Mouse (Mus musculus): ENCODE data around the gene Arid4a. TPM values are rescaled to one million over a fixed set of nuclear protein-coding genes. Genes with fewer than 3 reads are reported as not detected.
A peak's percentile ranks its signal among the peaks of the same experiment; 100 is the strongest.
"Not testable (repeated sequence)": the region's sequence is repeated elsewhere in the genome, so short reads cannot be mapped to it uniquely, and the experiment has no call there.

Gene Arid4a
- polyA plus RNA-seq, 1 experiment = 23.2 TPM

DNA sequence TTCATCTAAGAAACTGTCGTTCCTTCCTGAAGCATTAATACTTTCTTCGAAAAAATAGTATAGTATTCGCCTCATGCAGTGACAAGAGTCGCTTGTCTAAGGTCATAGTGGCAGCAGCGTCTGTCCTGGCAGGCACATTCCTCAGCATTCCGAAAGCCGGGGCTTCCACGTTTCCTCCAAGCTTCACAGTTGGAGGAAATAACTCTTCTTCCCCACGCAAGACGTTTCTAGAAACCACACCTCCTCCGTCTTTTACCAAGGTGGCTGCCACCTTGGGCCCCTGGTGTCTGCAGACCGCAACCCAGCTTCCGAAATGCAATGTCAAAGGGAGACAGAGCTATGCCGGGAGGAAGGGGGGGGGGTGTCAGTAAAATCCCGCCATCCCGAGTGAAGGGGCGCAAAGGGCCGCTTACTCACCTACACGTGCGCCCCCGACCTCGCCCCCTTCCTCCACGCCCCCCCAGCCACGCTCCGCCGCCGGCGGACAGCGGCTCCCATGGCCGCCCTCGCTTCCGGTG is 886 bp upstream of the Arid4a start:
- peak in 1 of 2 experiments; percentile 41 for DNase-seq (ENCODE audit: extremely low spot score in 1 of 2, low spot score in 1 of 2)

DNA sequence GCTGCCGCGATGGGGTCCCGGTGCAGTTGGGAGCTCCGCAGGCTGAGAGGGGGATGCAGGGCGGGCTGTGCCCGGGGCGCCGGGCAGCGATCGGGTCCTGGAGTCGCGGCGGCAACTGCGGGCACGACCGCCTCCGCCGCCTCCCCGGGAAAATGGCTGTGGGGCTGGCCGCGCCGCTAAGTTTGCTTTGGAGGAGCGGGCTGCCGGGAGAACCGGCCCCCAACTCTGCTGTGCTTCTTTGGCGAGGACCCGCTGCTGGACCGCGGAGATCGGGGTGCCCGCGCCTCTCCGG is 367 bp downstream of the Arid4a start:
- DNase-seq (ENCODE audit: extremely low spot score in 1 of 2, low spot score in 1 of 2) = no peak

DNA sequence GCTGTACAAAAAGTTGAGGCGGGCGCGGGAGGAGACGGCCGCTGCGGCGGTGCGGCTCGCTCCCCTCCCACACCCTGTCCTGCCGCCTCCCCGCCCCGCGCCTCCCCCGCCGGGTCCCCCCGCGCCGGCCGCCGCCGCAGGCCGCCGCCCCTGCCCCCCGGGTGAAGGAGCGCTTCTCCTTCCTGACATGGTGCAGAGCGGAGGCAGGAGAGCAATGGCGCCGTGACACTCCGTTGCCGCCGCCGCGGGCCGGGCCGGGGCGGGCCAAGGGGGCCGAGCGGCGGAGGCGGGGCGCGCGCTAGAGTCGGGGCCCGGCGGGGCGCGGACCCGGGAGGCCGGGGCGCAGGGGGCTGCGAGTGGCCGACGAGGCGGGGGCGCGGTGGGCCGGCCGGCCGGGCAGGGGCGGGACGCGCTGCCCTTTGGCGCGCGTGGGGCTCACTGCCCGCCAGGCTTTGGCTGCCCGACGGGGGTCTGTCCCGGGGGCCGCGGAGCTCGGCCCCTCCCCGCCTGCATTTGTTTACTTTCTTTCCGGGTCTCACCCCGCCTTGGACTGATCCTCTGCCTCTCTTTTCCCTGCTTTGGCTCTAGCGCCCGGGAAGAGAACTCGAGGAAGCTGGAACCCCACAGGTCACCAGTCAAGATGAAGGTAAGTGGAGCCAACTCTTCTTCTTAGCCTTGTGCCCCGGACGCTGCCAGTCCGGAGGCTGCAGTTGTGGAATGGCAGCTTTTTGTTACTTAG is 882 bp downstream of the Arid4a start:
- DNase-seq (ENCODE audit: extremely low spot score in 1 of 2, low spot score in 1 of 2) = no peak

DNA sequence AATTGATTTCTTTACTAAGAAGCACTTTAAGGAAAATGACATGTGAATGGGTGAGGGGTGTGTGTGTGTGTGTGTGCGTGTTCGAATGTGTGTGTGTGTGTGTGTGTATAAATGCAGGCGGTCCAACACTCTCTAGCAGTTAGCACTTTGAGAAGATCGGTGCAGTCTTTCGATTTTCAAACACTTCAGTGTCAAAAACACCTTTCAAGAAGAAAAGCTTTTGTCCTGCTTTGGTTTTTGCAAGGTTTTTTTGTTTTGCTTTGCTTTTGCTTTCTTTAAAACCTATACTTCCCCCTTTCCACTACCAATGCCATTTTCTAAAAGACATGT is 1.4 kb downstream of the Arid4a start:
- DNase-seq (ENCODE audit: extremely low spot score in 1 of 2, low spot score in 1 of 2) = no peak

DNA sequence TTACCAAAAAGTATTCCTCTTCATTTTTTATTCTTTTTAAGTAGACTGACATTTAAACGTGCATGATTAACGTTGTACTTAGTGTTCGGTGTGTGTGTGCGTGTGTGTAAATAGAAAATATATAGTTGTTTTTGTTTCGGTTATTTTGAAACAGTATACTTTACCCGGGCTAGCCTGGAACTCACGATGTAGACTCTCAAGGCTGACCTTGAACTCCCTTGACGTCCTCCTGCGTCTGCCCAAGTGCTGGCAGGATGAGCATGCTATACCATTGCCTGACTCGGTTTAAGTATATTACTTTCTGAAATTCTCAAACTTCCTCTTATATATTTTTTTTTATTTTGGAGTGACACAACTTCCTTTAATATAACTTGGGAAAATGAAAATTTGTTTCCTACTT is 2.0 kb downstream of the Arid4a start:
- DNase-seq (ENCODE audit: extremely low spot score in 1 of 2, low spot score in 1 of 2) = no peak

DNA sequence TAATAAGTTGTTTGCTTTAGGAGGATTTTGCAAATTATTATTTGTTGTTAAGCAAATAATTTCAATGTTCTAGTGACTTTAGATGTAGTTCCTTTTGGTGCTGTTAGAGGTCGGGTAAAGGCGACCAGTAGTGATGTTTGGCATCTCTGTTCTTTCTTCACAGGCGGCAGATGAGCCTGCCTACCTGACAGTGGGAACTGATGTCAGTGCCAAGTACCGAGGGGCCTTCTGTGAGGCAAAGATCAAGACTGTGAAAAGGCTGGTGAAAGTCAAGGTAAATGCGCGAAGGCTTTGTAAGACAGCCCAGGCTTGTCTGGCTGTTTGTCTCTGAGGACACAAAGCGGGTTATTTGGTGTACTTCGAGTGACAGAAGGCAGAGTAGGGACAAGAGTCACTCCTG is 3.4 kb downstream of the Arid4a start:
- no peak for DNase-seq (ENCODE audit: extremely low spot score in 1 of 2, low spot score in 1 of 2)

DNA sequence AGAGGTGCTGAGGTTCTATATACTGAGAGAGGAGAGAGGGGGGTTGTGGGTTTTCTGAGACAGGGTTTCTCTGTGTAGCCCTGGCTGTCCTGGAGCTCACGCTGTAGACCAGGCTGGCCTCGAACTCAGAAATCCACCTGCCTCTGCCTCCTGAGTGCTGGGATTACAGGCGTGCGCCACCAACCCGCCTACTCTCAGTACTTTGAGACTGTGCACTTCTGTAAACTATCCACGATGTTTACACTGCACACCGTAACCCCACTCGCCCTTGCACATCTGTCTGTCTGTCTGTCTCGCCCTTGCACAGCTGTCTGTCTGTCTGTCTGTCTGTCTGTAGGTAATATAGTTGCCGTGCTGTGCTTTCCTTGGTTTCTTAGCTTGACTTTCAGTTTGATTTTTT is 8.6 kb downstream of the Arid4a start:
- DNase-seq (ENCODE audit: extremely low spot score in 1 of 2, low spot score in 1 of 2) = no peak

DNA sequence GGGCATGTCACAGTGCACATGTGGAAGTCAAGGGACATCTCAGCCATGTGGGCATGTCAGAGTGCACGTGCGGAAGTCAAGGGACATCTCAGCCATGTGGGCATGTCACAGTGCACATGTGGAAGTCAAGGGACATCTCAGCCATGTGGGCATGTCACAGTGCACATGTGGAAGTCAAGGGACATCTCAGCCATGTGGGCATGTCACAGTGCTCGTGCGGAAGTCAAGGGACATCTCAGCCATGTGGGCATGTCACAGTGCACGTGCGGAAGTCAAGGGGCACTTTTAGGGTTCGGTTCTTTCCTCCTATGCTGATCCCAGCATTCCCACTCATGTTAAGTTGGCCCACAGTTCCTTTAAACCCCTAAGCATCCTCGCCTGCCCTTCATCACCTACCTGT is 12.5 kb downstream of the Arid4a start:
- DNase-seq (ENCODE audit: extremely low spot score in 1 of 2, low spot score in 1 of 2) = not testable (repeated sequence)

DNA sequence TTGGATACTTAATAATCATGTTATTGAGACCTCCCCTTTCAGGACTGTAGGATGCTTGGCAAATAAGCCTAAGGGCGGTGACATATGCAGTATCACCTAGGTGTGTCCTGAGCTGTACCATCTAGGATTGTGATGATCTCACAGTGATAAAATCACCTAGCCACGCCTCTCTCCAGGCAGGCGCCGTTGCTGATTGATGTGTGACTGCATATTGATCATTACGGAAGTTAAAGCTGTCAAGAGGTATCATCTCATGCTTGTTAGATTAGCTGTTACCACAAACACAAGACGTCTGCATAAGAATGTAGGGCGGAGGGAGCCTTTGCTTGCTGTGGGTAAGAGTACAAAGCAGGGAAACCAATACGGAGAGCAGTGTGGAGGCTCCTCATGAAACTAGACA is 14.5 kb downstream of the Arid4a start:
- no peak for DNase-seq (ENCODE audit: extremely low spot score in 1 of 2, low spot score in 1 of 2)

DNA sequence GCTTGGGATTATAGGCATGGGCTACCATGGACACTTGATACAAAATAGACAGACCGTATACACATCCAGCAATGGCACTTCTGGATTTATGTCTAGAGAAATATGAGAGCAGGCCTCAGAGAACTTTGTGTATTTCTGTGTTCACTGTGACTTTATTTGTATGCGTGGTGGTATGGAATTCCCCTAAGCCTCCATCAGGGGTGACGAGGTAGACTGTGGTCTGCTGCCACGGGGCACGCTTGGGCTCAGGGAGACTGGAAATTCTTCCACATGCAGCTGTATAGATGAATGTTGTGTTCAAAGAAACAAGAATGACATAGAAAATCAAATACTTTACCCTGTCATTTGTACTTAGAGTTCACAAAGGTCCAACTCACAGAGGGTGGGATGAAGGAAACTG is 14.9 kb downstream of the Arid4a start:
- DNase-seq (ENCODE audit: extremely low spot score in 1 of 2, low spot score in 1 of 2) = no peak

DNA sequence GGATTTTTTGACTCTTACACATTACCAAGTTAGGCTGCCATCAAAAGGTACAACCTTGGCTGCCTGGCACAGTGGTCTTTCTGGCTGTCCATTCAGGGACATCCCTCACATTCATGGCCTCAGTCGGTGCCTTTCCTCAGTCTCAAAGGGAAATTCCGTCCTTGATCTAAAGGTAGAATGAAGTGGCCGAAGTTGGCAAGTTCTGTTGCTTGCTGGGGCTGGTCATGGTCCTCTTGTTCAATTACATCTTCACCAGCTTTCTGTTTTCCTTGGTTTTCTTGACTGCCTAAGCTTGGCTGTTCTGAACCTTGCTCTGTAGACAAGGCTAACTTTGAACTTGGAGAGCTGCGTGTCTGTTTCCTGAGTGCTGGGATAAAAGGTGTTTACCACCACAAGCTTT is 20.0 kb downstream of the Arid4a start:
- no peak for DNase-seq (ENCODE audit: extremely low spot score in 1 of 2, low spot score in 1 of 2)

DNA sequence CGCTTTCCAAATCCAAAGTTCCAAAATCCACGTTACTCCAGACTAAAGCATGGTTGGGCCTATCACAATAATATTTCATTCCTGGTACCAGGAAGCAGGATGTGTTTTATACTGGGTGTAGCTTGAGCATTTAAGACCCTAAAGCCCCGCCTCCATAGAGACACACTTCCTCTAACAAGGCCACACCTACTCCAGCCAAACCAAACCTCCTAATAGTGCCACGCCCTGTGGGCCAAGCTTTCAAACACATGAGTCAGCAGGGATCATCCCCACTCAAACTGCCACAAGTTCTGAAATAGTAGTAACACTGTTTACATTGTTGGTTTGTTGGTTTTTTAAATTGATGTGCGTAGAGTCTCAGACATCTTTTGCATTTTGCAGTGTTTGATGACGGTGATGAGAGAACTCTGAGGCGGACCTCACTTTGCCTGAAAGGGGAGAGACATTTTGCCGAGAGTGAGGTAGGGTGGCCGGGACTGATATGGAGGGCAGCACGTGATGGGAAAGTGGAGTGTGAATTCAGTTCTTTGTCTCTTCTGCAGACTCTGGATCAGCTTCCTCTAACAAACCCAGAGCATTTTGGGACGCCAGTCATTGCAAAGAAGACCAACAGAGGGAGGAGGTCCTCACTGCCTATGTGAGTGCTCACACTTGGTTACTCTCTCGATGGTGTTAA is 21.1 kb downstream of the Arid4a start:
- no peak for DNase-seq (ENCODE audit: extremely low spot score in 1 of 2, low spot score in 1 of 2)

DNA sequence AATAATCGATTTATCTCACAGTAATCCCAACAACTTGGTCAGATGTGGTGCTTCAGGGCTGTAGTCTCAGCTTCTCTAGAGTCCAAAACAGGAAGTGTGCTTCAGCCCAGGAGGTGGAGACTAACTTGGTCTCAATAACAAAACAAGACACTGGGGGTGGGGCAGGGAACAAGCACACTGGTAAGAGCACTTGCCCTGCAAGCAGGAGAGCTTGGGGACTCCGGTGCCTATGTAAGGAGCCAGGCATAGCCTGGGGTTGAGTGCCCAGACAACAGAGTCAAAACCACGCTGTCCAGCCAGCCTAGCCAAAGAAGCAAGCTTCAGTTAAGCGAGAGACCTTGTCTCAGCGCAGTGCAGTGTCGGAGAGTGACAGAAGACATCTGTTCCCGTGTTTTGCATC is 24.7 kb downstream of the Arid4a start:
- no peak for DNase-seq (ENCODE audit: extremely low spot score in 1 of 2, low spot score in 1 of 2)

DNA sequence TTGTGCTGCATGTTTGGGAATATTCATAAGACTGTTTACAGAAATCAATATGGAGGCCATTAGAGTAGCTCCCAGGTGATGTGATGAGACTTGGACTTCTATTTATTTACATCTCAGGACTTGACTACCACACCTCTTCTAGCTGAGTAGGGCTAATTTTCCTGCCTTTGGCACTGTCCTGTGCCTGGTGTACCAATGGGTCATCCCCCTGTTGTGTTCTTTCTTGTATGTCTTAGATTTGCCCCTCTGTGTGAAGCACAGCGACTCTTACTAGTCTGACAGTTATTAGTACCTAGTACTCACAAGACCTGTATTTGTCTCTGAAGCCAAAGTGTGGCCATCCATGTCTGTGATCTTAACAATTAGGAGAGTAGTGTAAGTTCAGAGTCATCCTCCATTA is 26.7 kb downstream of the Arid4a start:
- no peak for DNase-seq (ENCODE audit: extremely low spot score in 1 of 2, low spot score in 1 of 2)

DNA sequence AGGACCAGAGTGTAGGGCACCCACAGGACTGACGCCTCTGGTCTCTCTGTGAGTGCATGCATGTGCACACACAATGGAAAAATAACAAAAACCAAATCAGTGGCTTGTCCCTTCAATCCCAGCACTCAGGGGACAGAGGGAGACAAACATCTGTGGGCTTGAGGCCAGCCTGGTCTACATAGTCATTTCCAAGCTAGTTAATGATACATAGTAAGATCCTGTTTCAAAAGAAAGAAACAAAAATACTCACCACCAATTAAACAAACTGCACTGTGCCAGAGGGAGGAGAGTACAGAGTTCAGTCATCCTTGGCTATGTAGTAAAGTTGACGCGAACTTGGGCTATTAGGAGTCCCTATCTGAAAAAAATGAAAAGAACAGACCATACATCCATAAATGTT is 27.8 kb downstream of the Arid4a start:
- no peak for DNase-seq (ENCODE audit: extremely low spot score in 1 of 2, low spot score in 1 of 2)

DNA sequence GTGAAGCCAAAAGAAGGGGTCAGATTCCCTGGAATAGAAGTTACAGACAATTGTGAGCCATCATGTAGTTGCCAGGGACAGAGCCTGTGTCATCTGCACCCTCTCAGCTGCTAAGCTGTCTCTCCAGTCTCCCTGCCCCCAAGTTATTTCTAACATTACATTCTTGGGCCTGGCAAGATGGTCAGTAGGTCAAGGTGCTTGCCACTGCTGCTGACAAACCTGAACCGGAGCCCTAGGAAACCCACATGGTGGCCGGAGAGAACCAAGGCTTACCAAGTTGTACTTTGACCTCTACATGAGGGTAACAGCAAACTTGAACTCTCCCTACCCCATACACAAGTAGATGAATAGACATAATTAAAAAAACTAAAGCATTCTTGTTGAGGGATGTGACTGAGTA is 28.7 kb downstream of the Arid4a start:
- DNase-seq (ENCODE audit: extremely low spot score in 1 of 2, low spot score in 1 of 2) = no peak

DNA sequence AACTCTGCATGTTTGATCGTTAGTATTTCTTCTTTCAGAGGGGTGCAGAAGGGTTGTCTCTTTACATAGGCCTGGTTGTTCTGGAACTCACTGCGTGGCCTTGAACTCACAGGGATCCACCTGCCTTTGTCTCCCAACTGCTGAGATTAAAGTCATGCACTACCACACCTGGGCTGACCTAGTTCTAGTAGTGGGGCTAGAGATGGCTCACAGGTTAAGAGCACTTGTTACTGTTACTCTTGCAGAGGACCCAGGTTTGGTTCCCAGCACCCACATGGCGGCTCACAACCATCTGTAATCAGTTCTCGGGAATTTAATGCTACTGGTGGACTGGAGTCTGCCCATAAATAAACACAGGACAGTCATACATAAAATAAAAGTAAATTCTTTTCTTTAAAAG is 30.7 kb downstream of the Arid4a start:
- DNase-seq (ENCODE audit: extremely low spot score in 1 of 2, low spot score in 1 of 2) = no peak

DNA sequence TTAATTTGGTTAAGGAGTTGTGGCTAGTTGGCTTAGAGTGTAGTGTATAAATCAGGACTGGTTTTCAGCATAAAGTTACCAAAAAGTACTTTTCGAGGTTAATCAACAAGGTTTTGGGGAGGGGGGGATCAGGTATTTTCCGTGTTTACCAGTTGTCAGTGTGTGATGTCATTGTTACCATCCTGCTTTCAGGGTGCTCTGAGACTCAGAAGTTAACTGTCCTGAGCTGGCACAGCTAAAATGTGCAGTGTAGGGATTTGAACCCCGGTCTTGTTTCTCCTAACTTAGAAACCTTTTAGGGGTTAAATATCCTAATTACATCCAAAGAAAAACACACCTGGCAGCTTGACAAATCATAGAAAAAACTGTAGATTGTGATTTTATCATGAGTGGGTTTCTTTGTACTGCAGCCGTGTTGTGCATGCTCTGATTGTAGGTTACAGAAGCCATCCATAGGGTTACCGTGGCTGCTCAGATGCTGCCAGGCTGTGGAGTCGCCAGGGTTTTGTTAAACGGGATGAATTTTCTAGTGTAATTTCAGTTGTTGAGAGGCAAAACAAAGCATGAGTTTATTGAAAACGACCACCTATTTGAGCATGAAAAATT is 31.8 kb downstream of the Arid4a start:
- peak in 1 of 2 experiments; percentile 24 for DNase-seq (ENCODE audit: extremely low spot score in 1 of 2, low spot score in 1 of 2)

DNA sequence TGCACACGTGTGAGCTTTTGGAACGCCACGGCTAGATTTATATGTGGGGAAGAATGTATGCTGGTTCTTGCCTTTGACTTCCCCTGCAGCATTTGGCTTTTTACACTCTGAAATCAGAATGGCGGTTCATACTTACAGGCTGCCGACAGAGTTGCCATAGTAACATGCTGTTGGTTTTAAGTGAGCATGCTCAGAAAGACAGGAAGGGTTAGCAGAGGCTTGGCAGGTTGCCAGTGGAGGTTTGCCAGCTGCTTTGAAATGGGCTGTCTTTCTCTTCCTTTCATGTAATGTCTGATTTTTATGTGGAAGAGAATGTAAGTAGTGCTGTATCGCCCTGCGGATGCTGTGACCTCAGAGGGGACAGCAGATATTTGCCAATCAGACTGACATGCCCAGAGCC is 32.3 kb downstream of the Arid4a start:
- DNase-seq (ENCODE audit: extremely low spot score in 1 of 2, low spot score in 1 of 2) = peak; percentile 95 to 99

DNA sequence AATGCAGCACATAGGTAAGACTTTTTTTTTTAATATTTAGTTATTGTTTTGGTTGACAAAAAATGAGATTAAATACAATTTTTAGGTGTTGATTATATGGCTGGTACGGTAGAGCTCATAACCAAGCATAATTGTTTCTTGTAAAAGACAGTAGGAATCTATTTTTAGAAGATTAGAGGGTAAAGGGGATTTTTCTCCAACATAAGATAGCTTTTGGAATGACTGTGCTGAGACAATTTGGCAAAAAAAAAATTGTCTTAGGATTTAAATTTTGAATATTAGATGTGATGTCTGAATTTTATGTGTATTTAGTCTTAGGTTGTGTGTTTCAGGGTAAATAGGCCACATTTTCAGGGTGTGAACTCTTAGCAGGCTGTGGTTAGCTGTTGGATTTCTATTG is 32.8 kb downstream of the Arid4a start:
- no peak for DNase-seq (ENCODE audit: extremely low spot score in 1 of 2, low spot score in 1 of 2)

DNA sequence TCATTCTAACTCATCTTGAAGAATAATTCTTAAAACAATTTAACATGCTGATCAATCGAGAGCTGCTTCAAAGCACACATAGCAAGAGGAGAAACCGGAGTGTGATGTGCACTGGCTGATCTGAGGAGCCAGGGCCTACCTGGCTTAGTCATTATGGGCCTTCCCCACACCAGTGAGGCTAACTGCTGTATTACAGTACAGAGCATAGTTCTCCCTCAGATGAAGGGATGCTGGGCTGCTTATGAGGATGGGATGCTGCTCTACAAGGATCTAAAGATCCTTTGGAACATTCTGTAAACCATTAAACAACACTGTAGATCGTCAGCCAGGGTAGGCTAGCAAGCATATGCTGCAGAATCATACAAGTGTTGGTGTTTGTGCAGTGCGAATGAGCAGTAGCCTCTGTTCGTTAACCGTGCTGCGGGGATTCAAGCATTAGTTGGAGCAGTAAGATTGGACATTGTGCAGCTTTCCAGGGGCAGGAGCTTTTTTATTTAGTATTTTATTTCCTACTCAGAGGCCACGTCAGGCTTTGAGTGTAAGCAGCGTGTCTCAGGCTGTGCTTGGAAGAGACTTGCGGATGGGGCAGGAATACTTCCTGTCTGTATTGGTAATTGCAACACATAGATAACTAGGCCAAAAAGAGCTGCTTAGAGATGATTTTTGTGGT is 33.9 kb downstream of the Arid4a start:
- DNase-seq (ENCODE audit: extremely low spot score in 1 of 2, low spot score in 1 of 2) = peak in 1 of 2 experiments; percentile 43

DNA sequence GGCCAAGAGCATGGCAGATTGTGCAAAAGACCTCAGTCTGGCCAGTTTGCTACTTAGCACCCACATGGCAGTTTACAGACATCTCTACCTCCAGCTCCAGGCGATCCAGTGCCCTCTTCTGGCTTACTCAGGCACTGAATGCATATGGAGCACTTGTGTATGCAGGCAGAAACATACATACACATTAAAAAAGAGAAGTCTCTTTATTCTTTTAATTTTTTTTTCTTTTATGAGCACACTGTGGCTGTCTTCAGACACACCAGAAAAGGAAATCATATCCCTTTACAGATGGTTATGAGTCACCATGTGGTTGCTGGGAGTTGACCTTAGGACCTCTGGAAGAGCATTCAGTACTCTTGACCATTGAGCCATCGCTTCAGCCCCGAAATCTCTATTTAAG is 35.3 kb downstream of the Arid4a start:
- DNase-seq (ENCODE audit: extremely low spot score in 1 of 2, low spot score in 1 of 2) = peak in 1 of 2 experiments; percentile 39

All from frontal cortex, adult 2 months (tissue).